Mouse (Mus musculus) heart, postnatal 0 days (tissue): ENCODE data around the gene Adar. TPM values are rescaled to one million over a fixed set of nuclear protein-coding genes. Genes with fewer than 3 reads are reported as not detected.

ENCODE experiments used
- ATAC-seq: fragments of 200-750 bp; cut with Nextera tagmentation; 2 replicates; pipeline ENCODE4 v1.8.0; 2017; ENCODE audit warnings: low read depth, moderate number of reproducible peaks, moderate library complexity; ENCODE audit not compliant: insufficient read depth
- DNase-seq: peaks from one replicate; pipeline ENCODE4 v3.0.0-alpha.2; 2016; ENCODE audit warnings: low spot score
- H3K27ac ChIP-seq: fragments of 300-500 bp; sonication (generic); 2 replicates; pipeline ENCODE4 v1.5.1; 2014; ENCODE audit warnings: low read depth, mild to moderate bottlenecking
- H3K27me3 ChIP-seq: fragments of 300-500 bp; sonication (generic); 2 replicates; pipeline ENCODE4 v1.6.1; 2014; ENCODE audit warnings: low read length, mixed read lengths; ENCODE audit not compliant: control insufficient read depth, insufficient read depth
- H3K36me3 ChIP-seq: fragments of 300-500 bp; sonication (generic); replicated peaks from 2 replicates; pipeline ENCODE4 v1.6.1; 2014; ENCODE audit warnings: low read length, mixed read lengths; ENCODE audit not compliant: control insufficient read depth, insufficient read depth
- H3K4me1 ChIP-seq: fragments of 300-500 bp; sonication (generic); 2 replicates; pipeline ENCODE4 v1.6.1; 2014; ENCODE audit warnings: antibody characterized with exemption; ENCODE audit not compliant: control insufficient read depth, insufficient read depth
- H3K4me2 ChIP-seq: fragments of 300-500 bp; sonication (generic); 2 replicates; pipeline ENCODE4 v1.6.1; 2014; ENCODE audit warnings: low read depth, mild to moderate bottlenecking, low read length, moderate library complexity
- H3K4me3 ChIP-seq: fragments of 300-500 bp; sonication (generic); 2 replicates; pipeline ENCODE4 v1.5.1; 2014; ENCODE audit warnings: low read depth, low read length
- H3K9ac ChIP-seq: fragments of 300-500 bp; sonication (generic); replicated peaks from 2 replicates; pipeline ENCODE4 v1.6.1; 2014; ENCODE audit warnings: low read depth, low read length, mixed read lengths
- H3K9me3 ChIP-seq: fragments of 300-500 bp; sonication (generic); replicated peaks from 2 replicates; pipeline ENCODE4 v1.6.1; 2016; ENCODE audit warnings: low read length; ENCODE audit not compliant: control insufficient read depth
- CTCF ChIP-seq: IDR thresholded peaks from 2 replicates; pipeline ENCODE4 v1.5.1; 2016; ENCODE audit warnings: antibody characterized with exemption, control low read depth, low read depth
- EP300 ChIP-seq: IDR thresholded peaks from 2 replicates; pipeline ENCODE4 v1.6.1; 2016; ENCODE audit warnings: antibody characterized with exemption, low read depth
- WGBS: fragments of 180-500 bp; shearing (Covaris S2); extraction: QIAGEN DNeasy Blood & Tissue Kit; methylation state at CpG from one replicate; pipeline ENCODE4 v1.1.7; 2014; 5-methylcytosine and 5-hydroxymethylcytosine counted together
- polyA plus RNA-seq: library from polyadenylated mRNA; unstranded; fragments of >200 nt; fragmentation: Nextera tagmentation; extraction: Ambion mirVana; gene quantifications from 2 replicates; pipeline ENCODE4 v1.2.1, GENCODE M21; 2015
- total RNA-seq: library from RNA; depleted of rRNA; stranded (reverse); fragments of >200 nt; gene quantifications from 2 replicates; pipeline ENCODE4 v1.2.3, GENCODE M21; 2014; ENCODE audit warnings: low replicate concordance

Adar gene
- total and polyA plus RNA-seq, 2 experiments from 2014 or later, result 4.4 to 36.7 TPM

GRCm38 (mm10) chr3:89723400-89724084 lies 8.7 kb downstream of the Adar start:
- no peak overlapping the region for H3K4me3 ChIP-seq
- no peak for DNase-seq
- H3K27me3 ChIP-seq, result no peaks in the 10 kb centered on the region
- no peak overlapping the region for H3K4me2 ChIP-seq
- no peaks in the 10 kb centered on the region for H3K36me3 ChIP-seq
- WGBS, result 56% methylated on average over 7 of the region's 7 CpGs
- H3K9me3 ChIP-seq, result no peaks in the 10 kb centered on the region
- no peaks in the 10 kb centered on the region for H3K4me1 ChIP-seq
- no peak overlapping the region for H3K9ac ChIP-seq
- ATAC-seq, result no peak
- no peak overlapping the region; the same call in 1 of the 2 replicates for H3K27ac ChIP-seq
- TF ChIP-seq EP300 (no peak), CTCF (no peak)

DNA sequence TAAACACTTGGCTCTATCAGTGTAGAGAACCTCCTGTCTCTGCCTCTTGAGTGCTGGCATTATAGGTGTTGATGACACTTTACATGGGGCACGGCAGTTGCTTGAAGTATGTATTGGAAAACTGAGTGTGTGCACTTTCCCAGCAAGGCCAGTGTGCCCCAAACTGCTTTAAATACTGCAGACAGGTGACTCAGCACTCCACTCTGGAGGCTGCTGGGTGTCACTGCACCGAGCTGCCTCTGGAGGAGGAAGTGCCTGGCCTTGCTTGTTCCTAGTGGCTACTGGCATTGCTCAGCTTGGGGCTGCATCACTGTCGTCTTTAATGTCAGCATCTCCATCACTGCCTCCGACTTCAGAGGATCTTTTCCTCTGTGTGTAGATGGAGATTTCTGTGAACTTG lies 12.2 kb downstream of the Adar start:
- Histone ChIP-seq H3K27ac (no peak overlapping the region), H3K36me3 (no peaks in the 10 kb centered on the region), H3K9ac (no peak overlapping the region), H3K9me3 (no peaks in the 10 kb centered on the region), H3K4me1 (peaks cover 10% of the 10 kb centered on the region), H3K4me3 (no peak overlapping the region), H3K4me2 (no peak overlapping the region), H3K27me3 (no peaks in the 10 kb centered on the region)
- ATAC-seq (peak; percentile 65; the same call in 1 of the 2 replicates), DNase-seq (peak; percentile 59)
- WGBS, result 8% methylated on average over 4 of the region's 4 CpGs
- no peak for TF ChIP-seq EP300
- peak; percentile 69 for TF ChIP-seq CTCF

DNA sequence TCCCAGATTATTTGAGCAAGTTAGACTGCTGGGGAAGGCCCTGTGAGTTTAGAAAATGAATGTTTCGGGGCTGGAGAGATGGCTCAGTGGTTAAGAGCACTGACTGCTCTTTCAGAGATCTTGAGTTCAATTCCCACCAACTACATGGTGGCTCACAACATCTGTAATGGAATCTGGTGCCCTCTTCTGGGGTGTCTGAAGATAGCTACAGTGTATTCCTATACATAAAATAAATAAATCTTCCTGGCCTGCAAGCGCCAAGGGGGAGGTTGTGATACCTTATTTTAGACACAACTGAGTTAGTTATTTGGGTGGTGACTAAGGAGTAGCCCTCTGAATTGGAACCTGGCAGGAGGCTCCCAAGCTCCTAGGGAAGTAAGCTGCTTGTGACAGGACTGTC lies 14.0 kb downstream of the Adar start:
- Histone ChIP-seq H3K4me1 (peaks cover 10% of the 10 kb centered on the region), H3K9me3 (no peaks in the 10 kb centered on the region), H3K4me3 (no peak overlapping the region), H3K9ac (no peak overlapping the region), H3K36me3 (no peaks in the 10 kb centered on the region), H3K27ac (no peak overlapping the region), H3K4me2 (no peak overlapping the region), H3K27me3 (no peaks in the 10 kb centered on the region)
- 75% methylated on average over 2 of the region's 2 CpGs for WGBS
- ATAC-seq, result no peak
- DNase-seq, result no peak
- TF ChIP-seq CTCF (peak; percentile 2; the same call in 1 of the 2 replicates), EP300 (no peak)

- peak; percentile 93 for DNase-seq
- Histone ChIP-seq H3K4me1 (peaks cover 10% of the 10 kb centered on the region), H3K27me3 (no peaks in the 10 kb centered on the region), H3K36me3 (peaks cover 3% of the 10 kb centered on the region), H3K4me2 (peak overlapping the region; percentile 82), H3K9me3 (no peaks in the 10 kb centered on the region), H3K27ac (peak overlapping the region; percentile 92), H3K4me3 (peak overlapping the region; percentile 90), H3K9ac (peak overlapping the region; percentile 80)
- peak; percentile 93 for ATAC-seq
- WGBS, result 1% methylated on average over 32 of the region's 32 CpGs
- TF ChIP-seq CTCF (peak; percentile 60), EP300 (no peak)
Measured at GRCm38 (mm10) chr3:89730350-89731331, 15.8 kb downstream of the Adar start.

GRCm38 (mm10) chr3:89732091-89732490 lies 17.3 kb downstream of the Adar start:
- 77% methylated on average over 4 of the region's 4 CpGs for WGBS
- H3K9ac ChIP-seq, result no peak overlapping the region
- no peak for ATAC-seq
- no peaks in the 10 kb centered on the region for H3K27me3 ChIP-seq
- DNase-seq, result no peak
- no peak for TF ChIP-seq CTCF
- no peak for TF ChIP-seq EP300
- no peak overlapping the region for H3K27ac ChIP-seq
- peaks cover 17% of the 10 kb centered on the region for H3K36me3 ChIP-seq
- no peaks in the 10 kb centered on the region for H3K9me3 ChIP-seq
- peaks cover 10% of the 10 kb centered on the region for H3K4me1 ChIP-seq
- no peak overlapping the region for H3K4me3 ChIP-seq
- H3K4me2 ChIP-seq, result peak overlapping the region; percentile 82; the same call in 1 of the 2 replicates
